Mouse (Mus musculus): ENCODE results near the gene Ep300.

GRCm38 (mm10) chr15:81666957-81667356 is 81.8 kb downstream of the Ep300 start:
- TF ChIP-seq CTCF (IDR thresholded peaks at IDR 0.05; ENCODE audit: low read depth, low read length) (no peak), POLR2A (IDR thresholded peaks at IDR 0.05; ENCODE audit: extremely low read depth, insufficient read depth, low read length) (no peak)
